9 mouse cellular contexts compared by ENCODE assay signal in the genomic region with DNA sequence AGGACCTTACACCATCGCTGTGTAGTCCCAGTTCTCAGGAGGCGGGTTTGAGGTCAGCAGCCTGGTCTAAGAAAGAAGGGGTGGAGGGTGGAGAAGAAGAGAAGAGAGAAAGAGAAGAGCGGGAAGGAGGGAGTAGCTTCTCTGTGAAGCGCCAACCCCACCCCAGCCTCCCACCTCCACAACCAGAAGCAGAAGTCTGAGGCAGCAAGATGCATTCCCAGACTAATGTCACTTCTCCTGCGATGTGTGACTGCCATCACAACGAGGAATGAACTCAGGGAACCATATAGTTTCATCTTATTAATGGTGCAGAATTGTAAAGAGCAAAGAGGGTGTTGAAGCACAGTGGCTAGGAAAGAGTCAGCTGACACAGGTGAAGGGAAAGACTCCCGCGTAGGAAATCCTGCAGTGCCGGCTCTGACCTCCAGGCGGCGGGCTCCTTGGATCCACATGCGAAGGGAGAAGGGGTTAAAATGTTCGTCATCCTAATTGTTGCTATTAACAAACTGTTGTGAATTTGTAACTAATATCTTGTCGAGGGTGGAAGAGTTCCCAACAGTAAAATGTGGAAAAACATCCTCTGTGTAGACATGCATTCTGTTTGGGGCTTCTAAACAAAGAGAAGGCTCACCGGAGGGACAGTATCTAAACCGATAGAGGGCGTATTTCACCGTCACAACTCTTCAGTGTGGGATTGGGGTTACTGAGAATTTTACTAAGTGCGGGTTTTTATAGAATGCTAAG. TPM values are rescaled to one million over a fixed set of nuclear protein-coding genes. Genes with fewer than 3 reads are reported as not detected.
DNase-seq lines count a peak whose midpoint lies in the region; ATAC-seq and TF ChIP-seq lines count a peak whose summit lies in the region.
"Had no signal": no experiment of that assay in that cellular context is flagged by ENCODE, and none has a peak within 500 bp of the region (broad histone marks: within the 10 kb centered on the region; RNA-seq: fewer than 3 reads in every experiment).

No protein-coding gene starts in this region.

- TF ChIP-seq CTCF in cortical plate, adult 2 months (IDR thresholded peaks at IDR 0.05; ENCODE audit: extremely low read depth, insufficient read depth, low read length): peak; percentile 64
- peak; percentile 84 for TF ChIP-seq CTCF in gastrocnemius, adult 2 months (IDR thresholded peaks at IDR 0.05)

- H3K4me3 ChIP-seq in cortical plate, adult 2 months (ENCODE audit: insufficient read depth, low read length): peak overlapping the region; percentile 19
- H3K4me3 ChIP-seq in gastrocnemius, adult 2 months: peak overlapping the region; percentile 67
- peak overlapping the region; percentile 23 for H3K4me3 ChIP-seq in intestine, embryonic 14.5 days (ENCODE audit: low read depth, low read length)

- ATAC-seq in intestine, embryonic 14.5 days (replicated peaks; ENCODE audit: low FRiP score, low TSS enrichment, low read depth): 0 out of 2 replicates have a peak, but pooled peaks have one; percentile 14
- peak; percentile 90 for ATAC-seq in megakaryocyte-erythroid progenitor cell, adult 5-6 weeks (replicated peaks; ENCODE audit: low FRiP score, low TSS enrichment, poor library complexity, severe bottlenecking)

- intact Hi-C loops in gastrocnemius, adult 2 months (cut with DNase I): loop anchor here (10.0 kb wide), 1 partner anchor 310 kb away; no protein-coding TSS in a partner anchor
- intact Hi-C loops in left cerebral cortex, postnatal 25 days (cut with DNase I): loop anchor here (10.0 kb wide), 1 partner anchor 1430 kb away; no protein-coding TSS in a partner anchor

- peak; percentile 76 for DNase-seq in ovary, postnatal 14 days (ENCODE audit: low spot score)
- no peak for DNase-seq in ovary, postnatal 10 days (ENCODE audit: low spot score)
- DNase-seq in gastrocnemius, adult 2 months: peak; percentile 66
- DNase-seq in intestine, embryonic 14.5 days (ENCODE audit: low spot score): peak; percentile 86
- peak; percentile 66 to 73 for DNase-seq in left cerebral cortex, postnatal 25 days (ENCODE audit: low spot score in 2 of 2)
- peak; percentile 84 for DNase-seq in right cerebral cortex, postnatal 4 days

- H3K36me3 ChIP-seq in intestine, embryonic 14.5 days (ENCODE audit: control insufficient read depth, insufficient read depth, low read length): no peaks in the 10 kb centered on the region
- H3K36me3 ChIP-seq: G1E had no signal

- no peaks in the 10 kb centered on the region for H3K27me3 ChIP-seq in intestine, embryonic 14.5 days (replicated peaks; ENCODE audit: control insufficient read depth, insufficient read depth, low read length)

- H3K9ac ChIP-seq in intestine, embryonic 14.5 days (ENCODE audit: low read length): peak overlapping the region; percentile 1; the same call in 1 of the 2 replicates

- H3K9me3 ChIP-seq in intestine, embryonic 14.5 days (ENCODE audit: control insufficient read depth, low read length): no peaks in the 10 kb centered on the region
- H3K9me3 ChIP-seq: G1E had no signal

- TF ChIP-seq POLR2A in cortical plate, adult 2 months (IDR thresholded peaks at IDR 0.05; ENCODE audit: extremely low read depth, insufficient read depth, low read length): no peak

- no peaks in the 10 kb centered on the region; the same call in 1 of the 2 replicates for H3K4me1 ChIP-seq in cortical plate, adult 2 months (ENCODE audit: control insufficient read depth, insufficient read depth, low read length)
- no peaks in the 10 kb centered on the region for H3K4me1 ChIP-seq in intestine, embryonic 14.5 days (replicated peaks; ENCODE audit: control insufficient read depth, insufficient read depth, low read length)

- WGBS in intestine, embryonic 14.5 days: 20% methylated on average over 19 of the region's 19 CpGs

- no peak overlapping the region for H3K27ac ChIP-seq in cortical plate, adult 2 months (ENCODE audit: insufficient read depth, low read length)
- no peak overlapping the region for H3K27ac ChIP-seq in gastrocnemius, adult 2 months
- no peak overlapping the region for H3K27ac ChIP-seq in intestine, embryonic 14.5 days (ENCODE audit: low read depth)

- peak overlapping the region; percentile 47 for H3K4me2 ChIP-seq in intestine, embryonic 14.5 days (ENCODE audit: low read length)

RNA-seq across cellular contexts. Expression of gene Ptf1a, which starts 31.1 kb away (rescaled TPM):
- not detected in 2 replicates for polyA plus RNA-seq in cortical plate, adult 2 months (2012; rRNA removed)
- not detected for total RNA-seq in gastrocnemius, adult 2 months (2021)
- 7.3 TPM in 1 of 2 replicates, not detected in the other for polyA plus RNA-seq in intestine, embryonic 14.5 days (2014; fragmentation: Nextera tagmentation; extraction: Ambion mirVana)
- not detected for total RNA-seq in left cerebral cortex, postnatal 25 days (2021)
- not detected in 2 replicates for total RNA-seq in megakaryocyte-erythroid progenitor cell, adult 5-6 weeks (2014; fragmentation: Nextera tagmentation)
- not detected in 2 replicates for total RNA-seq in megakaryocyte-erythroid progenitor cell, adult 5-6 weeks (2017)
- total RNA-seq: G1E had no signal
- polyA plus RNA-seq: G1E had no signal

RNA-seq across cellular contexts. Expression of gene Msrb2, which starts 43.2 kb away (rescaled TPM):
- 42.7 and 46.8 TPM in 2 replicates for polyA plus RNA-seq in cortical plate, adult 2 months (2012; rRNA removed)
- total RNA-seq in gastrocnemius, adult 2 months (2021): 10 to 100 TPM; 14.7 to 24.2 TPM
- 18.9 and 19.2 TPM in 2 replicates for polyA plus RNA-seq in intestine, embryonic 14.5 days (2014; fragmentation: Nextera tagmentation; extraction: Ambion mirVana)
- total RNA-seq in left cerebral cortex, postnatal 25 days (2021): 10 to 100 TPM; 17.8 to 22.1 TPM
- total RNA-seq in megakaryocyte-erythroid progenitor cell, adult 5-6 weeks (2014; fragmentation: Nextera tagmentation): 23.4 and 24.3 TPM in 2 replicates
- 12.1 and 34.6 TPM in 2 replicates for total RNA-seq in megakaryocyte-erythroid progenitor cell, adult 5-6 weeks (2017)
- total RNA-seq: G1E had no signal
- polyA plus RNA-seq: G1E had no signal
